Mouse (Mus musculus) liver, postnatal 0 days (tissue): ENCODE results near the gene Iqcf5. TPM values are rescaled to one million over a fixed set of nuclear protein-coding genes. Genes with fewer than 3 reads are reported as not detected.

Source experiments
- ATAC-seq: fragments of 200-750 bp; cut with Nextera tagmentation; 2 replicates; pipeline ENCODE4 v1.8.0; 2017; ENCODE audit warnings: mild to moderate bottlenecking, moderate library complexity
- DNase-seq: peaks from one replicate; pipeline ENCODE4 v3.0.0-alpha.2; 2016
- H3K27ac ChIP-seq: fragments of 300-500 bp; sonication (generic); 2 replicates; pipeline ENCODE4 v1.5.1; 2014; ENCODE audit warnings: antibody characterized with exemption, moderate library complexity, mild to moderate bottlenecking, low read depth
- H3K27me3 ChIP-seq: fragments of 300-500 bp; sonication (generic); 2 replicates; pipeline ENCODE4 v1.6.1; 2014; ENCODE audit warnings: low read length, control low read depth, mixed read lengths; ENCODE audit not compliant: insufficient read depth
- H3K36me3 ChIP-seq: fragments of 300-500 bp; sonication (generic); replicated peaks from 2 replicates; pipeline ENCODE4 v1.6.1; 2014; ENCODE audit warnings: mild to moderate bottlenecking, control low read depth, low read length, moderate library complexity, mixed read lengths; ENCODE audit not compliant: insufficient read depth
- H3K4me1 ChIP-seq: fragments of 300-500 bp; sonication (generic); 2 replicates; pipeline ENCODE4 v1.6.1; 2014; ENCODE audit warnings: antibody characterized with exemption, mild to moderate bottlenecking, control low read depth; ENCODE audit not compliant: insufficient read depth
- H3K4me2 ChIP-seq: fragments of 300-500 bp; sonication (generic); 2 replicates; pipeline ENCODE4 v1.6.1; 2014; ENCODE audit warnings: low read depth, mild to moderate bottlenecking, low read length, moderate library complexity, mixed read lengths
- H3K4me3 ChIP-seq: fragments of 300-500 bp; sonication (generic); 2 replicates; pipeline ENCODE4 v1.5.1; 2014; ENCODE audit warnings: low read depth, low read length
- H3K9ac ChIP-seq: fragments of 300-500 bp; sonication (generic); replicated peaks from 2 replicates; pipeline ENCODE4 v1.6.1; 2014; ENCODE audit warnings: mild to moderate bottlenecking, moderate library complexity
- H3K9me3 ChIP-seq: fragments of 300-500 bp; sonication (generic); 2 replicates; pipeline ENCODE4 v1.6.1; 2016; ENCODE audit warnings: mild to moderate bottlenecking, control low read depth, low read length, mixed read lengths
- CTCF ChIP-seq: sonication (generic); IDR thresholded peaks from 2 replicates; pipeline ENCODE4 v1.5.1; 2016; ENCODE audit warnings: antibody characterized with exemption, low read depth
- EP300 ChIP-seq: IDR thresholded peaks from 2 replicates; pipeline ENCODE4 v1.6.1; 2016; ENCODE audit warnings: antibody characterized with exemption, low read depth, mild to moderate bottlenecking
- WGBS: fragments of 180-500 bp; shearing (Covaris S2); extraction: QIAGEN DNeasy Blood & Tissue Kit; methylation state at CpG from one replicate; pipeline ENCODE4 v1.1.7; 2014; ENCODE audit not compliant: insufficient replicate concordance; 5-methylcytosine and 5-hydroxymethylcytosine counted together
- polyA plus RNA-seq: library from polyadenylated mRNA; unstranded; fragments of >200 nt; fragmentation: Nextera tagmentation; extraction: Ambion mirVana; gene quantifications from 2 replicates; pipeline ENCODE4 v1.2.1, GENCODE M21; 2015

The Iqcf5 gene
- polyA plus RNA-seq, 1 experiment from 2014 or later, result not detected

DNA sequence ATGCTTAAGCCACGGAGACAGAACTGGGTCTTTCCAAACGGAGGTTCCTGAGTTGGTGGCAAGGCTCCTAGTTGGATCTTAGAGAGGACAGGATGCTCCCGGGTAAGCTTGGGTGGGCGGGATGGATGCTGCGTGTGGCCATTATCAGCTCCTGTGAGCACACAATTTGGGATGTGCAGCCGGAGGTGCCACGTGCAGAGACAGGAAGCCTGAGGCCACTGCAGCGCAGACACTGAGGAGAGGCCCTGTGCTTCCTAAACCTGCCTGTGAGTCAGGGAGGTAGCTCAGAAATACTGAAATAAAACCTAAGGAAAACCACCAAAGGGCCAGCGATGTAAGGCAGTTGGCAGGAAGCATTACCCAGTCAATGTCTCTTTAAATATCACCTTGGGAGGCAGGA is 44.6 kb upstream of the Iqcf5 start:
- TF ChIP-seq EP300 (no peak), CTCF (no peak)
- no peak overlapping the region for H3K4me2 ChIP-seq
- WGBS, result 37% methylated on average over 9 of the region's 9 CpGs
- ATAC-seq (no peak), DNase-seq (no peak)
- H3K4me3 ChIP-seq, result no peak overlapping the region
- H3K27ac ChIP-seq, result no peak overlapping the region
- H3K4me1 ChIP-seq, result 0 out of 2 replicates have a peak, but pooled peaks cover 7% of the 10 kb centered on the region
- no peaks in the 10 kb centered on the region for H3K9me3 ChIP-seq
- H3K27me3 ChIP-seq, result peaks cover 15% of the 10 kb centered on the region
- H3K36me3 ChIP-seq, result no peaks in the 10 kb centered on the region
- H3K9ac ChIP-seq, result no peak overlapping the region

DNA sequence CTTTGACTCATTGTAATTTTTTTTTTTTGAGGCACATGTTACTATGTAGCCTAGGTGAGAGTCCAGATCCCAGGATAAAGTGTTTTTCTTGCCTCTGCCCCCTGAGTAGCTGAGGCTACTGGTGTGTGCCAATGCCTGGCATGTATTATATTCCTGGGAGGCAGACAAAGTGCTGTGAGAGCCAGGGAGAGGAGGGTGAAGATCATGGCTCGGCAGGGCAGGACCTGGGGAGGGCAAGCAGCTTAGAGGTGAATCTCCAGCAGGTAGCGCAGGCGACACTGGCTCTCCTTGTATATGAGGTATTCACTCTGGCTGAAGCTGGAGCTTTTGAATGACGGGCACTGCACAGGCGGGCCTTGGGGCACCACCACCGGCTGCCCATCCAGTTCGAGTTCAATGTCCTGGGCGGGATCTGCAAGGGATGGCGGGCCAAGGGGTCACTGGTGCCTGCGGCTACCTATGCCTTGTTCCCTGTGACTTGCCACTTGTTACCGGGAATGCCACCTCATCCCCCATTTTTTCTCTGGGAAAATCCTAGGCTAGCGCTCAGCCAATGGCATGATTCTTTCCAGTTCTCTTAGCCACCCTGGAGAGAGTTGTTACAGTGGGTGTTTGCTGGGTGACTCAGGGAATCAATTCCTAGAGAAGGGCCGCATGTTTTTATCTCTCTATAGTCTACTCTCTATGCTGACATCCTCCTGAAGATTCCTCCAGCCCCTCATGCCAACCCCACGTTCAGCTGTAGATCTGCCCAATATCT is 43.2 kb upstream of the Iqcf5 start:
- no peak for ATAC-seq

DNA sequence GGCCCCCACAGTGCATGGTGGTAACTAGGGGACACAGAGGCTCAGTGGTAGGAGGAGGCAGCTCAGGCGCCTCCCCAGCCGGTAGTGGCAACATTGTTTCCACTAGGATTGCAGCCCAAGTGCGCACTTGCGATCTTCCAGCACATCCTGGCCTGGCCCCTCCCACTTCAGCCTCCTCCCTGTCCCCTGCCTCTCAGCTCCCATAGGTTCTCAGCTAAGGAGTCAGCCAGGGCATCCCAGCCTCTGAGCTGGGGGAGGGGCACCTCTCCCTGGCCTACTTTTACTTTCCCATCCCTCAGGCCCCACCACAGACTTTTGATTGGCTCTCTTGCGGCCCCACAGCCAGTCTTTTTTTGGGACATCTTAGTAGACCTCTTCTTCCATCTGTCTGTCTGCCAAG is 42.5 kb upstream of the Iqcf5 start:
- TF ChIP-seq EP300 (no peak), CTCF (no peak)
- H3K9me3 ChIP-seq, result no peaks in the 10 kb centered on the region
- H3K27me3 ChIP-seq, result no peaks in the 10 kb centered on the region
- H3K9ac ChIP-seq, result no peak overlapping the region
- ATAC-seq (no peak), DNase-seq (peak; percentile 46)
- no peak overlapping the region for H3K4me3 ChIP-seq
- H3K36me3 ChIP-seq, result no peaks in the 10 kb centered on the region
- WGBS, result 63% methylated on average over 5 of the region's 5 CpGs
- H3K4me2 ChIP-seq, result peak overlapping the region; percentile 29; the same call in 1 of the 2 replicates
- peak overlapping the region; percentile 34 for H3K27ac ChIP-seq
- H3K4me1 ChIP-seq, result peaks cover 8% of the 10 kb centered on the region

More for the DNA sequence above, 43.2 kb upstream of the Iqcf5 start:
- Histone ChIP-seq H3K4me3 (no peak overlapping the region), H3K27me3 (peaks cover 1% of the 10 kb centered on the region; the same call in 1 of the 2 replicates), H3K36me3 (no peaks in the 10 kb centered on the region), H3K4me2 (peak overlapping the region; percentile 29; the same call in 1 of the 2 replicates), H3K4me1 (peaks cover 5% of the 10 kb centered on the region), H3K9me3 (no peaks in the 10 kb centered on the region), H3K9ac (no peak overlapping the region), H3K27ac (no peak overlapping the region)
- DNase-seq, result no peak
- WGBS, result 72% methylated on average over 14 of the region's 14 CpGs
- no peak for TF ChIP-seq EP300
- no peak for TF ChIP-seq CTCF

DNA sequence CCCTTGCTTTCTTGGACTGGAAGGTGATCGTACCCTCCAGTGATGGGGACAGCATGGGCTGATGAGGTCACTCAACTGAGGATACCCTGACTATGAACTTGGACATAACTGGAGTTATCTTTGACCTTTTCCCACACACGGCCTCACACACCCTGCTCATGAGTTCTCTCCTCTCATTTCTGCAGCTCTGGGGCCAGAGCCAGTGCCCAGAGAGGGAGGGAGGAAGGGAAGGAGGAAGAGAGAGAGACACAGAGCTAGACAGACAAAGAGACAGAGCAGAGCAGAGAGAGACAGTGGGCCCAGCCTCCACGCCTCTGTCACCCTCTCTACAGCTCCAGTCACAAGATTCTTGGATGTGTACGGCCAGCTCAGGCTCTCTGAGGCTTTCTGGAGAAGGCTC is 42.1 kb upstream of the Iqcf5 start:
- WGBS, result 69% methylated on average over 4 of the region's 4 CpGs
- no peak overlapping the region for H3K9ac ChIP-seq
- H3K4me3 ChIP-seq, result no peak overlapping the region
- TF ChIP-seq EP300 (no peak), CTCF (no peak)
- H3K27me3 ChIP-seq, result no peaks in the 10 kb centered on the region
- H3K36me3 ChIP-seq, result no peaks in the 10 kb centered on the region
- H3K9me3 ChIP-seq, result no peaks in the 10 kb centered on the region
- no peak for DNase-seq
- no peak for ATAC-seq
- no peak overlapping the region for H3K4me2 ChIP-seq
- peaks cover 10% of the 10 kb centered on the region for H3K4me1 ChIP-seq
- H3K27ac ChIP-seq, result peak overlapping the region; percentile 34

DNA sequence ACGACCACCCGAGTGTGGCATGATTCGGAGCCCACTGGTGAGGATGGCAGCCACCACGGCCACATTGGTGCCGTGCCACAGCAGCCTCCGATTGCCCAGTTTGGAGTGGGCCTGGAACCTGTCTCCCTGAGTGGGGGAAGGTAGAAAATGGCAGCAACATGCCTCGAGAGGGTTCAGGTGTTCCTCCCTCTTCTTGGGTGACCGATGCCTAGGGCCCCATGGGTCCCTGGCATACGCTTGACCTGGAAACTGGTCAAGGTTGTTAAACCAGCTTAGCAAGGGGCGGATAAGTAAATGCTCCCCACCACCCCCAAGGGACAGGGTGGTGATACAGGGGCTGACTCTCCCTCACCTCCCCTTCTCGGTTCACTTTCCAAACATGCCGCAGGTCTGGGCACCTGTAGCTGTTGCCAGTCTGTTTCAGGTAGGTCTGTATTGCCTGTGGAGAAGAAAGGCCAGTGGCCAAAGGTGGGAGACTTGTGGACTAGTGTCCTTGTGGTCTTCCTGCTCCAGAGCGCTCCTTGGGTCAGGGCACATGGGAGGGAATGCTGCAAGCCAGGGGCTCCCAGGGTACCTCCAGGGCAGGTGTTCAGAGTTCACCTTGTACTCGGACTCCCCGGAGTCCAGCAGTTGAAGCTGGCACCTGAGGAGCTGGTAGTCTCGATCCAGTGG is 41.2 kb upstream of the Iqcf5 start:
- no peak for DNase-seq

DNA sequence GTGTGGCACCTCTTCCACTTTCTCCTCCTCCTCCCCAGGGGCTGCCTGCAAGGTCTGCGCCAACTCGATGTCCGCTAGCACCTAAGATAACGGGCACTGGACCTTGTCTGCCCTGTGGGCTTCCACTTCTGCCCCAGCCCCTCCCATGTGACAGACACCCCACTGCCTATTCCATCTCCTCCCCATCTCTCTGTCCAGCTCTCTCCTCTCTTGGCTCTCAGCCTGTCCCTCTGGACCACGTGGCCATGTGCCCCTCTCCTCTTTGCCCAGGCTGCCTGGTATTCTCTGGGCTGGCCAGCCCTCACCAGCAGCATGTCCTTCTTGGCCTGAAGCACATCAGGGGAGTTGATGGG is 40.6 kb upstream of the Iqcf5 start:
- H3K4me3 ChIP-seq, result no peak overlapping the region
- no peak for DNase-seq
- H3K4me1 ChIP-seq, result peaks cover 20% of the 10 kb centered on the region
- no peak overlapping the region for H3K27ac ChIP-seq
- no peaks in the 10 kb centered on the region for H3K9me3 ChIP-seq
- 74% methylated on average over 5 of the region's 5 CpGs for WGBS
- H3K9ac ChIP-seq, result no peak overlapping the region
- no peak overlapping the region for H3K4me2 ChIP-seq
- no peak for TF ChIP-seq CTCF
- no peak for TF ChIP-seq EP300
- H3K27me3 ChIP-seq, result no peaks in the 10 kb centered on the region
- no peaks in the 10 kb centered on the region for H3K36me3 ChIP-seq
- ATAC-seq, result no peak

More for the DNA sequence above, 41.2 kb upstream of the Iqcf5 start:
- WGBS, result 85% methylated on average over 16 of the region's 16 CpGs
- ATAC-seq, result no peak
- H3K36me3 ChIP-seq, result no peaks in the 10 kb centered on the region
- H3K9me3 ChIP-seq, result no peaks in the 10 kb centered on the region
- H3K4me1 ChIP-seq, result peaks cover 19% of the 10 kb centered on the region
- TF ChIP-seq EP300 (no peak), CTCF (no peak)
- no peak overlapping the region for H3K4me2 ChIP-seq
- peak overlapping the region; percentile 34; the same call in 1 of the 2 replicates for H3K27ac ChIP-seq
- H3K4me3 ChIP-seq, result no peak overlapping the region
- no peak overlapping the region for H3K9ac ChIP-seq
- no peaks in the 10 kb centered on the region for H3K27me3 ChIP-seq
